15 mouse cellular contexts compared by ENCODE assay signal in the genomic region with DNA sequence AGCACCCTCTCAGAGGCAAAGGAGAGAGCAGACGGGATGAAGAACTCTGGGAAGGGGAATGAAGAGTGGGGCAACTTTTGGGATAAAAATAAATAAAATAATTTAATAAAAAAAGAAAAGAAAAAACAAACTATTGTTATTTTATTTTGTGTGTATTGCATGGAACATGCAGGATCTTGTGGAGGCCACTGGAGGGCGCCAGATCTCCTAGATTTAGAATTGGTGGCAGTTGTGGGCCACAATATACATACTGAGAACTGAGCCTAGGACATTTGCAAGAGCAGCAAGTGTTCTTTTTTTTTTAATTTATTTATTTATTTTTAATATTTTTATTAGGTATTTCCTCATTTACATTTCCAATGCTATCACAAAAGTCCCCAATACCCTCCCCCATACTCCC.
DNase-seq lines count a peak whose midpoint lies in the region; ATAC-seq and TF ChIP-seq lines count a peak whose summit lies in the region.
"Had no signal": no experiment of that assay in that cellular context is flagged by ENCODE, and none has a peak within 500 bp of the region (broad histone marks: within the 10 kb centered on the region; RNA-seq: fewer than 3 reads in every experiment).

No protein-coding gene starts in this region.

- H3K9ac ChIP-seq in forebrain, embryonic 11.5 days (ENCODE audit: low read length) = no peak overlapping the region
- no peak overlapping the region for H3K9ac ChIP-seq in forebrain, embryonic 15.5 days (replicated peaks)
- H3K9ac ChIP-seq in lung, embryonic 14.5 days = no peak overlapping the region
- no peak overlapping the region for H3K9ac ChIP-seq in MEL (ENCODE audit: control insufficient read depth, low read depth, low read length, poor library complexity, severe bottlenecking)
- H3K9ac ChIP-seq: midbrain, embryonic 13.5 days; neural tube, embryonic 12.5 days had no signal

- no peak overlapping the region for H3K4me2 ChIP-seq in forebrain, embryonic 11.5 days (ENCODE audit: low read depth, low read length, severe bottlenecking)
- H3K4me2 ChIP-seq in forebrain, embryonic 15.5 days (replicated peaks) = no peak overlapping the region
- H3K4me2 ChIP-seq in lung, embryonic 14.5 days = no peak overlapping the region
- H3K4me2 ChIP-seq: midbrain, embryonic 13.5 days; neural tube, embryonic 12.5 days had no signal

- H3K27me3 ChIP-seq in forebrain, embryonic 11.5 days (ENCODE audit: control insufficient read depth, insufficient read depth, low read length) = no peaks in the 10 kb centered on the region
- no peaks in the 10 kb centered on the region for H3K27me3 ChIP-seq in forebrain, embryonic 15.5 days
- H3K27me3 ChIP-seq in lung, embryonic 14.5 days (ENCODE audit: insufficient read depth, low read length) = no peaks in the 10 kb centered on the region
- H3K27me3 ChIP-seq in MEL (ENCODE audit: control insufficient read depth in 1 of 2, insufficient read depth in 2 of 2, low read length in 2 of 2) = no peaks in the 10 kb centered on the region
- H3K27me3 ChIP-seq: midbrain, embryonic 13.5 days; neural tube, embryonic 12.5 days had no signal

- TF ChIP-seq RAD21 in MEL (IDR thresholded peaks at IDR 0.05; ENCODE audit: low read depth, low read length) = peak; percentile 54

- no peaks in the 10 kb centered on the region for H3K36me3 ChIP-seq in forebrain, embryonic 11.5 days (ENCODE audit: control insufficient read depth, insufficient read depth, low read length)
- H3K36me3 ChIP-seq in forebrain, embryonic 15.5 days = no peaks in the 10 kb centered on the region
- H3K36me3 ChIP-seq in lung, embryonic 14.5 days (ENCODE audit: insufficient read depth) = no peaks in the 10 kb centered on the region
- H3K36me3 ChIP-seq in MEL (ENCODE audit: control insufficient read depth in 1 of 2, insufficient read depth in 2 of 2, low read length in 2 of 2) = no peaks in the 10 kb centered on the region
- H3K36me3 ChIP-seq: limb, embryonic 10.5 days; midbrain, embryonic 13.5 days; neural tube, embryonic 12.5 days had no signal

- WGBS in forebrain, embryonic 11.5 days = 32% methylated on average over 2 of the region's 2 CpGs
- WGBS in forebrain, embryonic 15.5 days = 31% methylated on average over 2 of the region's 2 CpGs
- 18% methylated on average over 2 of the region's 2 CpGs for WGBS in lung, embryonic 14.5 days

- H3K4me3 ChIP-seq in forebrain, embryonic 11.5 days (ENCODE audit: low read depth, low read length) = no peak overlapping the region
- no peak overlapping the region for H3K4me3 ChIP-seq in forebrain, embryonic 15.5 days
- H3K4me3 ChIP-seq in lung, embryonic 14.5 days (ENCODE audit: low read depth, low read length) = no peak overlapping the region
- H3K4me3 ChIP-seq in MEL (ENCODE audit: control insufficient read depth in 1 of 2, insufficient read depth in 1 of 2, low read depth in 2 of 2, low read length in 2 of 2) = no peak overlapping the region
- H3K4me3 ChIP-seq: limb, embryonic 10.5 days; midbrain, embryonic 13.5 days; neural tube, embryonic 12.5 days had no signal

- H3K4me1 ChIP-seq in forebrain, embryonic 11.5 days (replicated peaks; ENCODE audit: control insufficient read depth, insufficient read depth, low read length) = no peaks in the 10 kb centered on the region
- H3K4me1 ChIP-seq in forebrain, embryonic 15.5 days = no peaks in the 10 kb centered on the region
- no peaks in the 10 kb centered on the region for H3K4me1 ChIP-seq in lung, embryonic 14.5 days (ENCODE audit: insufficient read depth)
- no peaks in the 10 kb centered on the region for H3K4me1 ChIP-seq in MEL (ENCODE audit: control insufficient read depth in 1 of 2, insufficient read depth in 2 of 2, low read length in 2 of 2)
- H3K4me1 ChIP-seq: limb, embryonic 10.5 days; midbrain, embryonic 13.5 days; neural tube, embryonic 12.5 days had no signal

- DNase-seq in forebrain, embryonic 11.5 days (ENCODE audit: low spot score) = no peak
- DNase-seq in lung, embryonic 14.5 days = peak; percentile 19
- no peak for DNase-seq in lung, adult 18-20 months
- DNase-seq in MEL (ENCODE audit: low read depth, low spot score) = peak; percentile 35
- no peak for DNase-seq in right cerebral cortex, postnatal 25 days
- no peak for DNase-seq in urinary bladder, postnatal 4 days (ENCODE audit: low spot score in 2 of 2)
- DNase-seq: heart, adult 18-20 months; heart, postnatal 36 days; thymus, postnatal 36 days had no signal

- H3K9me3 ChIP-seq in forebrain, embryonic 11.5 days (ENCODE audit: control insufficient read depth, low read length) = no peaks in the 10 kb centered on the region
- no peaks in the 10 kb centered on the region for H3K9me3 ChIP-seq in forebrain, embryonic 15.5 days
- H3K9me3 ChIP-seq in lung, embryonic 14.5 days (ENCODE audit: low read depth, low read length) = no peaks in the 10 kb centered on the region
- H3K9me3 ChIP-seq in MEL (replicated peaks; ENCODE audit: insufficient read depth, low read length) = no peaks in the 10 kb centered on the region
- H3K9me3 ChIP-seq: limb, embryonic 10.5 days; midbrain, embryonic 13.5 days; neural tube, embryonic 12.5 days had no signal

- TF ChIP-seq EP300 in MEL (IDR thresholded peaks at IDR 0.05; ENCODE audit: low read depth in 1 of 2, low read length in 2 of 2) = no peak

- no peaks in the 10 kb centered on the region for H3K79me2 ChIP-seq in MEL (ENCODE audit: control insufficient read depth, insufficient read depth, low read length, poor library complexity)

- ATAC-seq in forebrain, embryonic 11.5 days (replicated peaks; ENCODE audit: low FRiP score) = peak; percentile 42; the same call in 1 of the 2 replicates
- no peak for ATAC-seq in forebrain, embryonic 15.5 days (replicated peaks)
- ATAC-seq in lung, embryonic 14.5 days (ENCODE audit: insufficient read depth) = no peak
- 0 out of 2 replicates have a peak, but pooled peaks have one; percentile 44 for ATAC-seq in neutrophil, adult 5-6 weeks (ENCODE audit: extremely low read depth, insufficient number of reproducible peaks, low FRiP score, poor library complexity, severe bottlenecking)
- ATAC-seq: lung, postnatal 0 days; midbrain, embryonic 13.5 days had no signal

- TF ChIP-seq POLR2A in MEL (IDR thresholded peaks at IDR 0.05; ENCODE audit: control insufficient read depth in 1 of 2, insufficient read depth in 1 of 2, low read depth in 1 of 2, low read length in 2 of 2, poor library complexity in 1 of 2) = no peak

- H3K27ac ChIP-seq in forebrain, embryonic 11.5 days (ENCODE audit: low read depth, low read length) = no peak overlapping the region
- no peak overlapping the region for H3K27ac ChIP-seq in forebrain, embryonic 15.5 days (replicated peaks)
- no peak overlapping the region for H3K27ac ChIP-seq in lung, embryonic 14.5 days (ENCODE audit: low read depth)
- no peak overlapping the region for H3K27ac ChIP-seq in MEL (ENCODE audit: control insufficient read depth, low read depth, low read length)
- H3K27ac ChIP-seq: limb, embryonic 10.5 days; midbrain, embryonic 13.5 days; neural tube, embryonic 12.5 days had no signal

- 0 out of 2 replicates have a peak, but pooled peaks have one; percentile 24 for TF ChIP-seq CTCF in lung, embryonic 14.5 days (IDR thresholded peaks at IDR 0.05; ENCODE audit: low read depth)
- peak; percentile 33 to 64 (median 53); a peak in 5 of 6 replicates for TF ChIP-seq CTCF in MEL (IDR thresholded peaks at IDR 0.05 in 2 of 3, conservative IDR thresholded peaks at IDR 0.05 in 1 of 3; ENCODE audit: control insufficient read depth in 1 of 3, insufficient read depth in 1 of 3, low read depth in 2 of 3, low read length in 3 of 3, poor library complexity in 1 of 3, severe bottlenecking in 1 of 3)

TF ChIP-seq in MEL, 35 proteins besides CTCF, POLR2A, EP300 and RAD21:
- no peak for TF ChIP-seq TAL1 (IDR thresholded peaks at IDR 0.05; ENCODE audit: low read length)
- TF ChIP-seq SMC3 (IDR thresholded peaks at IDR 0.05; ENCODE audit: low read depth, low read length) = peak; percentile 48

Comparison
In these comparisons a context has a peak if more than half of its experiments do, and no peak if none do; other contexts are left out.
1. ATAC-seq: peak in forebrain, embryonic 11.5 days (single experiment) and neutrophil, adult 5-6 weeks (single experiment); none in forebrain, embryonic 15.5 days (single experiment) and lung, embryonic 14.5 days (single experiment).
2. DNase-seq: peak in lung, embryonic 14.5 days (single experiment) and MEL (single experiment); none in forebrain, embryonic 11.5 days (single experiment), lung, adult 18-20 months (0 of 2), right cerebral cortex, postnatal 25 days (single experiment) and urinary bladder, postnatal 4 days (0 of 2).